Mouse (Mus musculus) G1E-ER4 (cell line): Measurements from ENCODE around the gene Galc. TPM values are rescaled to one million over a fixed set of nuclear protein-coding genes. Genes with fewer than 3 reads are reported as not detected.

Experiments used
- GATA1 ChIP-seq: IDR thresholded peaks from one replicate; pipeline ENCODE4 v1.8.0; 2012; ENCODE audit warnings: low read length, inconsistent platforms
- polyA plus RNA-seq: library from polyadenylated mRNA; stranded (reverse); fragments of >175 nt; gene quantifications from 2 replicates; pipeline ENCODE4 v1.2.3, GENCODE M21; 2012

Galc gene
- polyA plus RNA-seq, 1 experiment: 6.6 TPM

- no peak for TF ChIP-seq GATA1
Measured at GRCm38 (mm10) chr12:98161901-98162300, 97.4 kb downstream of the Galc start.

GRCm38 (mm10) chr12:98160867-98161266, 98.4 kb downstream of the Galc start:
- no peak for TF ChIP-seq GATA1

Other genes starting within 250 kb of the Galc start
- gene Gpr65, start 9.2 kb upstream of the Galc start, polyA plus RNA-seq: 0.12 and 0.16 TPM in 2 replicates